Mouse (Mus musculus): ENCODE results near the gene Nubpl.
A peak's percentile ranks its signal among the peaks of the same experiment; 100 is the strongest.

Nubpl gene

DNA sequence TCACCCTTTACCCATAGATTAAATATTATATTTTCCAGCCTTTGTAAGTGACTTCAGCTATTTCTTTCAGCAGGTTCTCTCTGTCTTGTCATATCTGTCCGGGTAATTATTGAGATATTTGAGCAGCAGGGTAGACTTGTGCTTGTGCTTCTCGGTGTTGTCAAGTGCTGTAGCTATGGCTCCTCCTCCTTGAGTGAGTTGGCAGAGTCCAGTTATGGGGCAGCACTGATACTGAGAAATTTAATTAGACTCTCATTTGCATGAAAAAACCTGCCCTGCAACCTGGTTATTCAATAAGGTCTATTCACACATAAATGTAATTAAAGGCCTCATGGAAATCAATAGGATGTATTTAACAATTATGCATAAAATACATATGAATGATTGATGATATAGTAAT is 145.2 kb downstream of the Nubpl start:
- no peak for DNase-seq (ENCODE audit: low read depth, low spot score)

DNA sequence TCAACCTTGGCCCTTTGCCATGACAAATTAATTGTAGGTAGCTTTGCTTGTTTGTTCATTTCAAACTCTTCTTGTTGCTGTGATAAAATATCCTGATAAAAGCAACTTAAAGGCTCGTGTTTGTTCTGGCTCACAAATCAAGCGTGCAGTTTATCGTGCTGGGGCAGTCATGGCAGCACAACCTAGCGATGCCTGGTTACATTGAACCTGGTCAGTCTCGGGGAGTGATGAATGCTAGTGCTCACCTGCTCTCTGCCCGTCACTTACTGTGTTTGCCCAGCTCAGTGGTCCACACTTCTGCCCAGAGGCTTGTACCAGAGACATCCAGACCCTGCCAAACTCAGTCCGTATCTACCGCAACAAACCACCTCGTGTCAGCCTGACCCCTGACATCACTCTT is 149.9 kb downstream of the Nubpl start:
- DNase-seq (ENCODE audit: low read depth, low spot score), result no peak

GRCm38 (mm10) chr12:52248531-52248930 is 151.0 kb downstream of the Nubpl start:
- DNase-seq (ENCODE audit: low read depth, low spot score), result no peak

- DNase-seq (ENCODE audit: low read depth, low spot score), result no peak
Measured at GRCm38 (mm10) chr12:52254089-52254488, 156.6 kb downstream of the Nubpl start.

GRCm38 (mm10) chr12:52268131-52268530 is 170.6 kb downstream of the Nubpl start:
- DNase-seq (ENCODE audit: low read depth, low spot score), result no peak

DNA sequence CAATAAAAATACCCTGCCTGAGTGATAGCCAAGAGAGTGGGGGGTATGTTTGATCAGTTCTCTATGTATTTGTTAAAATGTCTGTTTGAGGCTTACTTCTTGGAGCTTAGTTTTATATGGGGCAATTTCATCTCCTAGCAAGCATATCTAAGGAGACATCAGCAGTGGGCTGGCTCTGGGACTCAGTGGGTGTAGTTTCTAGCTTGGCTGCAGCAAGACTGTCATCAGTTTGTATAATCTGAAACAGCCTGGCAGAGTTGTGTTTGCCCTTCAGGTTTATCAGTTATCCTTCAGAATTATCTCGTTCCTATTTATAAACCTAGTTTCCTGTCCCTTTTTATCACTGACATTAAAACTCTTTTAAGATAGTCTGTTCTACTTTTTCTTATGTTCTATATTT is 175.3 kb downstream of the Nubpl start:
- DNase-seq (ENCODE audit: low read depth, low spot score), result no peak

DNA sequence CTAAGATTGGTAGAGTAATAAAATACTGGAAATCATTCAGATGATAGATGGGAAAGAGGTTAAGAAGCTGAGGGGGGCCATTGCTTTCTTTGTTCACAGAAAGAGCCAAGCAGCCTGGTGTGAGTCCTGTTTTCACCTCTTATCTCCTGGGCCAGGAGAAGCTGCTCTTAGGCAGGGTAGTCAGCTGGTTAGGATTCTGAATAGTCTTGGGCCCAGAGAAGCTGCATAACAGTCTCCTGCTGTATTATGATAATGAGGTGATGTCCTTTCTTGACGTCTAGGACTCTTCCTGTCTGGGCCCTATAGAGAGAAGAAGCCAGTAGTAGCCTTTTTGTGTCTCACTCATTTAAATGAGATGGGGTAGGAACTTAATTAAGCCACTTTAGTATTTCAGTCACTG is 178.8 kb downstream of the Nubpl start:
- no peak for DNase-seq (ENCODE audit: low read depth, low spot score)

GRCm38 (mm10) chr12:52281232-52281631 is 183.7 kb downstream of the Nubpl start:
- DNase-seq (ENCODE audit: low read depth, low spot score), result no peak

GRCm38 (mm10) chr12:52284471-52284870 is 186.9 kb downstream of the Nubpl start:
- DNase-seq (ENCODE audit: low read depth, low spot score), result no peak

DNA sequence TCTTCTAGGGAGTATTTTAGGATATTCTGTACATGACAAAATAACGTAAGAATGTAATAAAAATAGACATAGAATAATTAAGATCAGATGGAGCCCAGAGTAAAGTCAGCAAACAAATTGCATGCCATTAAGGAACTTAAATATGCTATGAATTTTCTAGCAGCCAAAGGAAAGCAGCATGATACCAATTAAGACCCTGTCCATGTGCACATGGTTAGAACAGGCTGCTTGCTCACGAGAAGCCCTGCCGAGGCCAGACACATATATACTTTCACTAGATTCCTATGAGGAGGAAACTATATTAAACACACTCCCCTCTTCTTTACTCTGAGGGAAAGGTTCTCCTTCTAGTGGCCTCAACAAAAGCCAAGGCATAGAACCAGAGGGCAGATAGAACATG is 189.3 kb downstream of the Nubpl start:
- peak; percentile 48 for DNase-seq (ENCODE audit: low read depth, low spot score)

GRCm38 (mm10) chr12:52288537-52288936 is 191.0 kb downstream of the Nubpl start:
- no peak for DNase-seq (ENCODE audit: low read depth, low spot score)

- peak; percentile 57 for DNase-seq (ENCODE audit: low read depth, low spot score)
Measured at GRCm38 (mm10) chr12:52288941-52289567, 191.5 kb downstream of the Nubpl start.

GRCm38 (mm10) chr12:52289594-52289993 is 192.1 kb downstream of the Nubpl start:
- DNase-seq (ENCODE audit: low read depth, low spot score), result no peak

DNA sequence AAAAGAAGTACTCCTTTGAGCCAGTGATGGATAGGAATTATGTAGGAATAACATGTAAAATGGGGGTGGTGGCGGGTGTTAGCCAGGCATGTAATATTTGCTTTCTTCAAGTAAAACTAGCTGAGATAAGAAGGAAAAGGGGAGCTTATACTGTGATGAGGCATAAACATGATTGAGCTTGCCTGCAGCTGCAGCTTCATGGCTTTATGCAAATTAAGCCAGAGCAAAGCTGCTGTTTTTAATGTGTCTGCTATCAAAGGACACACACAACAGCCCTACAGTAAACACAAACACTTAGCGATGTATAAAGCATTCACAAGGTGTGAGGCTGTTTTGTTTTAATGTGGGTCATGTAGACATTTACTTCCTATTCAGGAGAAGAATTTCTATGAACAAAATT is 196.4 kb downstream of the Nubpl start:
- no peak for DNase-seq (ENCODE audit: low read depth, low spot score)

DNA sequence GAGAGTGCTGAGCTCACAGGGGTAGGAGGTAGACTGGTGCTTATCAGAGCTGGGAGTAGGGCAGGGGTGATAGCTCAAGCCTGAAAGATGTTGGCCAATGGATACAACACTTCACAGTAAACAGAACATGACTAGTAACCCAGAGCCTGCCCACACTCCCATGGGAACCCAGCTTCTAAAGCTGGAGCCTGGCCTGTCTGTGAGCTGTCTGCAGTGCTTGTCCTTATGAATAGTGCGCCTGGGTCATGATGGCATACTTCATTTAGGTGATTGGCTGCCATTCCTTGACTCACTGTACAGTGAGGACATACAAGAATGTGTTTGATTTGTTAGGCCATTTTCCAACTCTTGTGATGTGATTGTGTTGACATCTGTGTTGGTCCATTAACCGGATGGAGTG is 200.5 kb downstream of the Nubpl start:
- DNase-seq (ENCODE audit: low read depth, low spot score), result no peak

GRCm38 (mm10) chr12:52298683-52299082 is 201.1 kb downstream of the Nubpl start:
- DNase-seq (ENCODE audit: low read depth, low spot score), result no peak

- no peak for DNase-seq (ENCODE audit: low read depth, low spot score)
Measured at GRCm38 (mm10) chr12:52302961-52303360, 205.4 kb downstream of the Nubpl start.

GRCm38 (mm10) chr12:52306348-52306747 is 208.8 kb downstream of the Nubpl start:
- no peak for DNase-seq (ENCODE audit: low read depth, low spot score)

GRCm38 (mm10) chr12:52307331-52307982 is 209.9 kb downstream of the Nubpl start:
- DNase-seq (ENCODE audit: low read depth, low spot score), result no peak

DNA sequence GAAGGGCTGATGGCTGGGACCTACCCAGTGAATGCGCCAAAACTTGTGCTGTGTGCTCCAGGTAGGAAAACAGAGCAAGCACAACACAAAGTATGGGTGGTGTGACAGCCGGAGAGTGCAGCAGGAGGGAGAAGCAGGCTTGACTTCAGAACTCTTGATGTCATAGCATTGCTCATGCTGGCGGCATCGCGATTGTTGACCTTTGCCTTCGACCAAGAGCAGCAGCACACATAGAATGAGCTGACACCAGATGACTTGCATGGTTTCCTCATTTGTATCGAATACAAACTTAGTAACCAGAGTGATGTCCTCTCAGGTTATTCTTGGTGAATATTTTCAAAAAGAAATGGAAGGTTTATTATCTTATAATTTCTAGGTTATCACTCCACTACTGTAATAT is 211.1 kb downstream of the Nubpl start:
- DNase-seq (ENCODE audit: low read depth, low spot score), result no peak

GRCm38 (mm10) chr12:52314818-52315217 is 217.3 kb downstream of the Nubpl start:
- no peak for DNase-seq (ENCODE audit: low read depth, low spot score)

GRCm38 (mm10) chr12:52317635-52318034 is 220.1 kb downstream of the Nubpl start:
- no peak for DNase-seq (ENCODE audit: low read depth, low spot score)

- no peak for DNase-seq (ENCODE audit: low read depth, low spot score)
Measured at GRCm38 (mm10) chr12:52318426-52318825, 220.9 kb downstream of the Nubpl start.

GRCm38 (mm10) chr12:52319156-52319555 is 221.6 kb downstream of the Nubpl start:
- DNase-seq (ENCODE audit: low read depth, low spot score), result no peak

Data from forelimb bud, embryonic 11.5 days (tissue).